Mouse (Mus musculus): ENCODE results near the gene Adam15.

GRCm38 (mm10) chr3:89328623-89329022 is 21.2 kb downstream of the Adam15 start:
- TF ChIP-seq CTCF (IDR thresholded peaks at IDR 0.05; ENCODE audit: low read depth) = no peak
- TF ChIP-seq EP300 (IDR thresholded peaks at IDR 0.05; ENCODE audit: low read depth) = no peak

Data from liver, postnatal 0 days (tissue).